Mouse (Mus musculus): ENCODE results near the gene 4930519G04Rik. TPM values are rescaled to one million over a fixed set of nuclear protein-coding genes. Genes with fewer than 3 reads are reported as not detected.
A peak's percentile ranks its signal among the peaks of the same experiment; 100 is the strongest.
"Not testable (repeated sequence)": the region's sequence is repeated elsewhere in the genome, so short reads cannot be mapped to it uniquely, and the experiment has no call there.

4930519G04Rik gene
- polyA plus RNA-seq (2015; fragmentation: Nextera tagmentation; extraction: Ambion mirVana), result not detected in 2 replicates

DNA sequence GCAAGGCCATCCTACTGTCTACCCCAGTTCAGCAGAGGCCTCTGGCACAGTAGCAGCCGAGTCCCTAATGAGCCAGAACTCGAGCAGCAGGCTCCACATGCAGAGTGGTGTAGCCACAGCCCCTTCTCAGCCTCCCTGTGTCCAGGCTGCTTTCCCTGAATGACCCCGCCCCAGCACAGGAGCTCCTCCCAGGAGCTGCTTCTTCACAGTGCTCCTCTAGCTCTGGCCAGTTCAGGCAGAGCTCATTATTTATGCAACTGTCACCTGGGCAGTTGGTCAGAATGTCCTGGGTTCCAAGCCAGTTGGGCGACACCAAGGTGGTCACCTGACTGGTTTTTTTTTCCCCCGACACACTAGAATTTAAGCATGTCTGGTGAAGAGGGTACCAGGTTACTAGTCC is at the start of gene 4930519G04Rik:
Gene 4930519G04Rik (plus strand): TSS at position 301 of the 400 bp plus-strand sequence.
- H3K27ac ChIP-seq; ATAC-seq; H3K9me3 ChIP-seq; H3K36me3 ChIP-seq; H3K9ac ChIP-seq (replicated peaks); H3K4me1 ChIP-seq (replicated peaks); H3K27me3 ChIP-seq; H3K4me3 ChIP-seq (replicated peaks); H3K4me2 ChIP-seq (replicated peaks): not testable (repeated sequence)
- 79% methylated on average over 3 of the region's 5 CpGs for WGBS

- Histone ChIP-seq H3K27me3 (no peaks in the 10 kb centered on the region), H3K4me3 (replicated peaks) (no peak overlapping the region), H3K4me1 (replicated peaks) (peaks cover 17% of the 10 kb centered on the region), H3K4me2 (replicated peaks) (no peak overlapping the region), H3K27ac (peak overlapping the region; percentile 17; the same call in 1 of the 2 replicates), H3K9ac (replicated peaks) (no peak overlapping the region), H3K9me3 (no peaks in the 10 kb centered on the region), H3K36me3 (peaks cover 96% of the 10 kb centered on the region)
- WGBS, result 84% methylated on average over 13 of the region's 13 CpGs
- no peak for ATAC-seq
Measured at GRCm38 (mm10) chr5:114804335-114804734, 49.1 kb upstream of the 4930519G04Rik start.

DNA sequence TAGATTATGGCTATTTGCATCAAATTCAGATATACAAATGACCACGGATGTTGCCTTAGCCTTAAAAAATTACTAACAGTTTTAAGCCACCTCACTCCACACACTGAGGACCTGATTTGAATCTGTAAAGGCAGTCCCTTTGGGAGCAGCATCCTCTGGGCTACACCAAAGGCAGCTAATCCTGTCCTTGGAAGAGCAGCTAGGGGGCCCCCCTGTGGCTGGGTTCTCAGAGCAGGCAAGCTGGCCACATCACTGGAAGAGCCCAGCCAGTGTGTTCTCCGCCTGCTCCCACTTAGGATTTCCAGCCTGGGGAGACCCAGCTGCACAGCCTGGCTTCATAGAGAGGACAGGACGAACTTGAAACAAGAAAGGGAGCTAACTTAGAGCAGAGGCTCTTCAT is 48.5 kb upstream of the 4930519G04Rik start:
- Histone ChIP-seq H3K36me3 (peaks cover 95% of the 10 kb centered on the region), H3K27ac (peak overlapping the region; percentile 17), H3K27me3 (no peaks in the 10 kb centered on the region), H3K4me2 (replicated peaks) (no peak overlapping the region), H3K4me1 (replicated peaks) (peaks cover 21% of the 10 kb centered on the region), H3K9ac (replicated peaks) (no peak overlapping the region), H3K4me3 (replicated peaks) (no peak overlapping the region), H3K9me3 (no peaks in the 10 kb centered on the region)
- 19% methylated on average over 3 of the region's 3 CpGs for WGBS
- no peak for ATAC-seq

DNA sequence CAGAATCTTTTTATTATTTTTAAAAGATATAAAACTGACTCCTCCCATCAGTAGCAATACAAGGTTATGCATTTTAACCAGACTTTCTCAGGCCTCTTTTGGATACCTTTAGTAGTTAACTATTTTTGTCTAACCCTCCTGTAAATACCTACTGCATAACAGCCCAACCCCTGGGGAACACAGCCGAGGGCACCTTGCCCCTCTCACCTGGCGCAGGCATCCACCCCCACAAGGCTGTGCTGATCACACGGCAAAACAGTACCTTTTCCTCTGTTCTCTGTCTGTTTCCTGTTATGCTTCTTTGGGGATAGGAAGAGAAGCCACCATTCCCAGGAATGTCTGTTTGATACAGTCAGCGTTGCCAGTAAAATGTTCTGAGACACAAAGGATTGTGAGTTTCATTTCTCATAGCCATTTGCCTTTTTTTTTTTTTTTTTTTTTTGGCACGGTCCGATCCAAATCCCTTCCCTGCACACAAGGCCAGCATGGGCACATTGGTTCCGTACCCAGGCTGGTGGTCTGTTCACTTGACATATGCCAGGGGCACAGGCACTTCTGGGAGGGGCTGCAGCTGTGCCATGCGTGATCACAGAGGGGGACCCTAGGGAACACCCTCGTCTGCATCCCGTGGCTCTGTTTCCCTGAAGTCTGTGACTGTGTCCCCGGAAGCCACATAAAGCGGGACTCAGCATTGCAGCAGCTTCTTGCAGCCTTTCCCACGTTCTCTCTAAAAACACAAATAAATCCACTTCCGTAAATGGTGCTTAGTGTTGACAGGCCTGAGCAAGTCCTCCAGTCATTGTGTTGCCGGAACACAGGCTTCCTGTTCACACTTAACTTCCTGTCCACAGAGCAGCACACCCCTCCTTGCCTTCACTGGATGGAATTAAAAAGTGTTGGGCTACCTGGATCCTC is 47.8 kb upstream of the 4930519G04Rik start:
- no peak overlapping the region for H3K4me3 ChIP-seq (replicated peaks)
- H3K27me3 ChIP-seq, result no peaks in the 10 kb centered on the region
- ATAC-seq, result no peak
- 75% methylated on average over 15 of the region's 15 CpGs for WGBS
- H3K4me1 ChIP-seq (replicated peaks), result peaks cover 22% of the 10 kb centered on the region
- H3K9ac ChIP-seq (replicated peaks), result no peak overlapping the region
- no peaks in the 10 kb centered on the region for H3K9me3 ChIP-seq
- H3K27ac ChIP-seq, result no peak overlapping the region
- H3K4me2 ChIP-seq (replicated peaks), result no peak overlapping the region
- peaks cover 93% of the 10 kb centered on the region for H3K36me3 ChIP-seq

- H3K9me3 ChIP-seq, result no peaks in the 10 kb centered on the region
- H3K4me1 ChIP-seq (replicated peaks), result peaks cover 30% of the 10 kb centered on the region
- no peak for ATAC-seq
- 89% methylated on average over 8 of the region's 8 CpGs for WGBS
- H3K4me2 ChIP-seq (replicated peaks), result no peak overlapping the region
- peaks cover 84% of the 10 kb centered on the region for H3K36me3 ChIP-seq
- no peak overlapping the region for H3K4me3 ChIP-seq (replicated peaks)
- H3K27me3 ChIP-seq, result no peaks in the 10 kb centered on the region
- no peak overlapping the region for H3K9ac ChIP-seq (replicated peaks)
- no peak overlapping the region for H3K27ac ChIP-seq
Measured at GRCm38 (mm10) chr5:114806636-114807035, 46.8 kb upstream of the 4930519G04Rik start.

DNA sequence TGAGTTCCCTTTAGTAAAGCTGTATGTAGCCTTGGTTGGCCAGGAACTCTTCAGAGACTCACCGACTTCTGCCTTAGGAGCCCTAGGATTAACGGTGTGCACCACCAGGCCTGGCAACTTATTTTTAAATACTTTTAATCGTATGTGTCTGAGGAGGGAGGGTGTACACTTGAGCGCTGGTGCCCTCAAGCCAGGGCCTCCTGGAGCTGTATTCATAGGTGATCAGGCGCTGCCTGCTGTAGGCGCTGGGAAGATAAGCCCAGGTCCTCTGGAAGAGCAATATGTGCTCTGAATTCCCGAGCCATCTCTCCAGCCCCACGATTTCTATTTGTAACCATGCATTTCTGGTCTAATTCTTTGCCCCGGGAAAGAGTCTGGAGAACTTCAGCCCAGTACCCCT is 46.4 kb upstream of the 4930519G04Rik start:
- H3K27ac ChIP-seq, result peak overlapping the region; percentile 54; the same call in 1 of the 2 replicates
- ATAC-seq, result peak; percentile 25; the same call in 1 of the 2 replicates
- peaks cover 80% of the 10 kb centered on the region for H3K36me3 ChIP-seq

DNA sequence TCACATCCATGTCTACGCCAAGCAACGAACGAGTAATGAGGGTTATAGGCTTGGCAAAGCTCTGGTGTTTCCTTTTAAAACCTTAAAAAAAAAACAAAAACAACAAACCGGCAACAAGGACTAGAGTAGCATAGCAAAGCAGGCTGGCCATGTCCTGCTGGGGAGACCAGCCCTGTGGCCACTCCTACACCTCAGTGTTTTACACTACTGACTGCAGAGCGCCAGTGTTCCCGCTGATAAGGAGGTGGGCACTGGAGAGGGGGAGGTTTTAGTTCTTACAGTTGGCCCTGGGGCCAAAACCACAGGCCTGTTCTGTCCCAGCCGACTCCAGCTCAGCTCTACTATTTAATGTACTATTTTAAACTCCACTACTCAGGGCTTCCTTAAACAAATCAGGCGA is 46.0 kb upstream of the 4930519G04Rik start:
- H3K9me3 ChIP-seq, result no peaks in the 10 kb centered on the region
- WGBS, result 32% methylated on average over 8 of the region's 8 CpGs
- no peak for ATAC-seq
- H3K4me3 ChIP-seq (replicated peaks), result no peak overlapping the region
- peaks cover 76% of the 10 kb centered on the region for H3K36me3 ChIP-seq
- H3K4me2 ChIP-seq (replicated peaks), result no peak overlapping the region
- H3K9ac ChIP-seq (replicated peaks), result no peak overlapping the region
- peaks cover 38% of the 10 kb centered on the region for H3K4me1 ChIP-seq (replicated peaks)
- H3K27ac ChIP-seq, result peak overlapping the region; percentile 54
- no peaks in the 10 kb centered on the region for H3K27me3 ChIP-seq

More for the DNA sequence above, 46.4 kb upstream of the 4930519G04Rik start:
- 42% methylated on average over 9 of the region's 9 CpGs for WGBS
- no peak overlapping the region for H3K9ac ChIP-seq (replicated peaks)
- no peaks in the 10 kb centered on the region for H3K9me3 ChIP-seq
- H3K27me3 ChIP-seq, result no peaks in the 10 kb centered on the region
- H3K4me3 ChIP-seq (replicated peaks), result no peak overlapping the region
- peaks cover 34% of the 10 kb centered on the region for H3K4me1 ChIP-seq (replicated peaks)
- no peak overlapping the region for H3K4me2 ChIP-seq (replicated peaks)

DNA sequence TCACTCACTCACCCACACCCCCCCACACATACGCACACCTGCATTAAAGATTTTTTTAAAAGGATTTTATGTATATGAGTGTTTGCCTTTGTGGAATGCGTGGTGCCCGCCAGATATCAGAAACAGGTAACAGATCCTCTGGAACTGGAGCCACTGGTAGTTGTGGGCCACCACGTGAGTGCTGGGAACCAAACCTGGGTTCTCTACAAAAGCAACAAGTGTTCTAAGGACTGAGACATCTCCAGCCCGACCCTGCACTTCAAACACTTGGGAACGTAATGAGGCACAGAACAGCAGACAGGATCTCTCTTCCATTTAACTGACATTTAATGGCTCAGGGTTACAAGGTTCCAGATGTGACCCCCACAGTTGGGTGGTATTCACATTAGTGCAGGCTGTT is 45.6 kb upstream of the 4930519G04Rik start:
- H3K4me3 ChIP-seq (replicated peaks), result no peak overlapping the region
- H3K9me3 ChIP-seq, result no peaks in the 10 kb centered on the region
- 0 out of 2 replicates have a peak overlapping the region, but pooled peaks have one; percentile 54 for H3K27ac ChIP-seq
- H3K4me1 ChIP-seq (replicated peaks), result peaks cover 43% of the 10 kb centered on the region
- no peak for ATAC-seq
- H3K4me2 ChIP-seq (replicated peaks), result no peak overlapping the region
- peaks cover 71% of the 10 kb centered on the region for H3K36me3 ChIP-seq
- H3K27me3 ChIP-seq, result no peaks in the 10 kb centered on the region
- 77% methylated on average over 6 of the region's 6 CpGs for WGBS
- no peak overlapping the region for H3K9ac ChIP-seq (replicated peaks)

DNA sequence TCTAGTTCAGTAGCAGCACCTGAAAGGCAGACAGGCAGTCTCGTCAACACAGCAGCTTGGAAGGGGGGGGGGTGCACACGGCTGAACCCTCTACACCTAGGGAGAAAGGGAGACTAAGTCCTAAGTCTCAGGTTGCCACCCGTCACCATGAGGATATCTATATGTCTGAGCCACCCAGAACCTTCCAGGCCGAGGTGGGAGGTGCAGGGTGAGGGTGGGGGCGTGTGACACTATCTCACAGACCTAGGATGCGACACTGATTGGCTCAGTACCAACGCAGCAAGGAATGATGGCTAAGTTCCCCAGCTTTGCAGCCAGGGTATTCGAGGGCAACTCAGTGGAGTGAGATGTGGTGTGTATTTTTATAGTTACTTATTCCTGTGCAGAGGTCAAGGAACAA is 45.1 kb upstream of the 4930519G04Rik start:
- WGBS, result 85% methylated on average over 8 of the region's 8 CpGs
- Histone ChIP-seq H3K4me1 (replicated peaks) (peaks cover 44% of the 10 kb centered on the region), H3K36me3 (peaks cover 67% of the 10 kb centered on the region), H3K27me3 (no peaks in the 10 kb centered on the region), H3K9ac (replicated peaks) (no peak overlapping the region), H3K9me3 (no peaks in the 10 kb centered on the region), H3K4me3 (replicated peaks) (no peak overlapping the region), H3K27ac (no peak overlapping the region), H3K4me2 (replicated peaks) (no peak overlapping the region)
- ATAC-seq, result no peak

- Histone ChIP-seq H3K4me2 (replicated peaks) (no peak overlapping the region), H3K4me1 (replicated peaks) (peaks cover 44% of the 10 kb centered on the region), H3K36me3 (peaks cover 58% of the 10 kb centered on the region), H3K4me3 (replicated peaks) (no peak overlapping the region), H3K9ac (replicated peaks) (no peak overlapping the region), H3K27ac (no peak overlapping the region; the same call in 1 of the 2 replicates), H3K9me3 (no peaks in the 10 kb centered on the region), H3K27me3 (no peaks in the 10 kb centered on the region)
- WGBS, result 82% methylated on average over 10 of the region's 10 CpGs
- no peak for ATAC-seq
Measured at GRCm38 (mm10) chr5:114809181-114809756, 44.2 kb upstream of the 4930519G04Rik start.

GRCm38 (mm10) chr5:114809826-114810225 is 43.6 kb upstream of the 4930519G04Rik start:
- Histone ChIP-seq H3K4me2 (replicated peaks) (no peak overlapping the region), H3K4me1 (replicated peaks) (peaks cover 40% of the 10 kb centered on the region), H3K27me3 (no peaks in the 10 kb centered on the region), H3K9me3 (no peaks in the 10 kb centered on the region), H3K36me3 (peaks cover 52% of the 10 kb centered on the region), H3K9ac (replicated peaks) (no peak overlapping the region), H3K4me3 (replicated peaks) (no peak overlapping the region), H3K27ac (no peak overlapping the region)
- no peak for ATAC-seq
- WGBS, result 93% methylated on average over 5 of the region's 5 CpGs

- Histone ChIP-seq H3K4me1 (replicated peaks) (peaks cover 29% of the 10 kb centered on the region), H3K27ac (peak overlapping the region; percentile 96), H3K36me3 (peaks cover 16% of the 10 kb centered on the region), H3K4me3 (replicated peaks) (peak overlapping the region; percentile 83), H3K9me3 (no peaks in the 10 kb centered on the region), H3K9ac (replicated peaks) (peak overlapping the region; percentile 90), H3K27me3 (no peaks in the 10 kb centered on the region), H3K4me2 (replicated peaks) (peak overlapping the region; percentile 70)
- WGBS, result under 1% methylated on average over 50 of the region's 50 CpGs
- ATAC-seq, result peak; percentile 98
Measured at GRCm38 (mm10) chr5:114813525-114814181, 39.8 kb upstream of the 4930519G04Rik start.
